Mouse (Mus musculus) liver, postnatal 0 days (tissue): ENCODE measurements at regions not wholly inside any gene's neighbourhood (a gene's known extent, or its start where the extent isn't known, plus 50 kb on each side); places are given as distances from the start of the nearest gene placed in this dataset.

Source experiments
- CTCF ChIP-seq: sonication (generic); IDR thresholded peaks from 2 replicates; pipeline ENCODE4 v1.5.1; 2016; ENCODE audit warnings: antibody characterized with exemption, low read depth
- EP300 ChIP-seq: IDR thresholded peaks from 2 replicates; pipeline ENCODE4 v1.6.1; 2016; ENCODE audit warnings: antibody characterized with exemption, low read depth, mild to moderate bottlenecking

DNA sequence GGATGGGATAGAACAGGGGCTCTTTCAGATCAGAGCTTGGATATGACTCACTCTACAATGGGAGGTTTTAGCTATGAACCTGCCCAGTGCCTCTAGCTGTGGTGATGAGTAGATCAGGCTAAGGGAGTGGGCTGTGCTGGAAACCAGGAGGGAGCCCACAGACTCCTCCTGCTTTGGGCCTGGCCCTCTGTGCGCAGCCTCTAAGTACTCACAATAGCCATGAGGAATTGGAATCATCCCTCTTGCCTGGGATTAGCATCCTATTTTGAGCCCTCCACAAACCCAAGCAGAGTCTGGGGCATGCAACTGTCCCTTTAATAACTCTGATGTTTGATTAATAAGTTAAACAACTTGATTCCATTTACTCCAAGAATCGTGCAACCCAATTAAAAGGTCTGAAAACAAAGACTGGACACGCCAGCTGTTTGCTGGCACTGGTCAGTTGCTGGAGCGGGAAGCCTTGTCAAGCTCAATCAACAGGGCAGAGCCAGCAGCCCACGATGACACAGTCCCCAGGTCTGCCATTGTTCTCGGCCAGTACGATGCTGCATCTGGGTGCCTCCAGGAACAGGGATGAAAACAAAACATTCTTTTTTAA, 88.6 kb upstream of the Gadd45a start:
- no peak for TF ChIP-seq CTCF
- no peak for TF ChIP-seq EP300
